Mouse (Mus musculus) MEL (cell line): ENCODE measurements around the gene Nxpe5. TPM values are rescaled to one million over a fixed set of nuclear protein-coding genes. Genes with fewer than 3 reads are reported as not detected.

Source experiments
- DNase-seq: peaks from one replicate; pipeline ENCODE4 v3.0.0; 2011; ENCODE audit warnings: low read depth, low spot score
- H3K27ac ChIP-seq: 2 replicates; pipeline ENCODE4 v1.5.1; 2012; ENCODE audit warnings: low read depth, mild to moderate bottlenecking, control low read depth, low read length, moderate library complexity; ENCODE audit not compliant: control insufficient read depth
- H3K27me3 ChIP-seq, 2 experiments: fragments of 150-350 bp in 1 of 2; sonication (generic) in 1 of 2; 2 replicates each; pipeline ENCODE4 v1.6.1; 2012; ENCODE audit warnings: low read length in 2 of 2, mild to moderate bottlenecking in 2 of 2, improper control_type of control experiment in 1 of 2, moderate library complexity in 1 of 2; ENCODE audit not compliant: insufficient read depth in 2 of 2, control insufficient read depth in 1 of 2
- H3K36me3 ChIP-seq, 2 experiments: 2 replicates each; pipeline ENCODE4 v1.6.1; 2012 to 2014; ENCODE audit warnings: low read length in 2 of 2, improper control_type of control experiment in 1 of 2, inconsistent platforms in 1 of 2, mild to moderate bottlenecking in 1 of 2; ENCODE audit not compliant: insufficient read depth in 2 of 2, control insufficient read depth in 1 of 2
- H3K4me1 ChIP-seq, 2 experiments: fragments of 150-350 bp in 1 of 2; sonication (generic) in 1 of 2; 2 replicates each; pipeline ENCODE4 v1.6.1; 2012; ENCODE audit warnings: low read length in 2 of 2, improper control_type of control experiment in 1 of 2, mild to moderate bottlenecking in 1 of 2; ENCODE audit not compliant: insufficient read depth in 2 of 2, control insufficient read depth in 1 of 2
- H3K4me3 ChIP-seq, 2 experiments: fragments of 150-350 bp in 1 of 2; sonication (generic) in 1 of 2; 2 replicates each; pipeline ENCODE4 v1.5.1; 2012; ENCODE audit warnings: low read depth in 2 of 2, low read length in 2 of 2, mild to moderate bottlenecking in 2 of 2, moderate library complexity in 2 of 2, control low read depth in 1 of 2, improper control_type of control experiment in 1 of 2; ENCODE audit not compliant: control insufficient read depth in 1 of 2, insufficient read depth in 1 of 2
- H3K79me2 ChIP-seq: 2 replicates; pipeline ENCODE4 v1.6.1; 2012; ENCODE audit warnings: mild to moderate bottlenecking, low read length, moderate library complexity; ENCODE audit not compliant: control insufficient read depth, poor library complexity, insufficient read depth
- H3K9ac ChIP-seq: 2 replicates; pipeline ENCODE4 v1.6.1; 2012; ENCODE audit warnings: low read depth, mild to moderate bottlenecking, control low read depth, low read length, moderate library complexity; ENCODE audit not compliant: control insufficient read depth, poor library complexity, severe bottlenecking
- H3K9me3 ChIP-seq: fragments of 150-350 bp; sonication (generic); replicated peaks from 2 replicates; pipeline ENCODE4 v1.6.1; 2012; ENCODE audit warnings: mild to moderate bottlenecking, low read length, improper control_type of control experiment, moderate library complexity; ENCODE audit not compliant: insufficient read depth
- CHD1 ChIP-seq: IDR thresholded peaks from 2 replicates; pipeline ENCODE4 v1.6.1; 2012; ENCODE audit warnings: low read depth, mild to moderate bottlenecking, inconsistent platforms, low read length, improper control_type of control experiment
- CHD2 ChIP-seq: IDR thresholded peaks from 2 replicates; pipeline ENCODE4 v1.6.1; 2011; ENCODE audit warnings: low read length, improper control_type of control experiment
- CTCF ChIP-seq, 3 experiments: IDR thresholded peaks in 2 of 3; conservative IDR thresholded peaks in 1 of 3; 2 replicates each; pipeline ENCODE4 v1.5.1; 2011 to 2012; ENCODE audit warnings: low read length in 3 of 3, low read depth in 2 of 3, mild to moderate bottlenecking in 2 of 3, improper control_type of control experiment in 1 of 3, inconsistent platforms in 1 of 3, mixed read lengths in 1 of 3, moderate library complexity in 1 of 3; ENCODE audit not compliant: control insufficient read depth in 1 of 3, insufficient read depth in 1 of 3, poor library complexity in 1 of 3, severe bottlenecking in 1 of 3
- EP300 ChIP-seq, 2 experiments: IDR thresholded peaks; 2 replicates each; pipeline ENCODE4 v1.6.1; 2011; ENCODE audit warnings: improper control_type of control experiment in 2 of 2, low read length in 2 of 2, low read depth in 1 of 2, mild to moderate bottlenecking in 1 of 2
- ETS1 ChIP-seq: IDR thresholded peaks from 2 replicates; pipeline ENCODE4 v1.6.1; 2012; ENCODE audit warnings: low read depth, mild to moderate bottlenecking, inconsistent platforms, low read length, improper control_type of control experiment, moderate library complexity
- JUND ChIP-seq: IDR thresholded peaks from 2 replicates; pipeline ENCODE4 v1.6.1; 2011; ENCODE audit warnings: low read depth, mild to moderate bottlenecking, improper control_type of control experiment, low read length
- KAT2A ChIP-seq: conservative IDR thresholded peaks from 2 replicates; pipeline ENCODE4 v1.6.1; 2012; ENCODE audit warnings: low read depth, low read length, improper control_type of control experiment, inconsistent platforms
- MAFK ChIP-seq: IDR thresholded peaks from 2 replicates; pipeline ENCODE4 v1.6.1; 2011; ENCODE audit warnings: low read depth, mild to moderate bottlenecking, low read length, improper control_type of control experiment, borderline replicate concordance
- MAX ChIP-seq: IDR thresholded peaks from 2 replicates; pipeline ENCODE4 v1.6.1; 2011; ENCODE audit warnings: low read length, improper control_type of control experiment
- MAZ ChIP-seq: IDR thresholded peaks from 2 replicates; pipeline ENCODE4 v1.6.1; 2012; ENCODE audit warnings: low read depth, mild to moderate bottlenecking, inconsistent platforms, low read length, improper control_type of control experiment
- MEF2A ChIP-seq: IDR thresholded peaks from 2 replicates; pipeline ENCODE4 v1.6.1; 2014; ENCODE audit warnings: low read depth, mild to moderate bottlenecking, inconsistent platforms, low read length, improper control_type of control experiment; ENCODE audit not compliant: poor library complexity, insufficient replicate concordance, severe bottlenecking; ENCODE audit errors: extremely low read depth
- POLR2A ChIP-seq, 2 experiments: IDR thresholded peaks; 2 replicates each; pipeline ENCODE4 v1.6.1; 2011 to 2012; ENCODE audit warnings: low read length in 2 of 2, mild to moderate bottlenecking in 2 of 2, control low read depth in 1 of 2, improper control_type of control experiment in 1 of 2, low read depth in 1 of 2, moderate library complexity in 1 of 2; ENCODE audit not compliant: control insufficient read depth in 1 of 2, insufficient read depth in 1 of 2, poor library complexity in 1 of 2
- POLR2AphosphoS2 ChIP-seq: IDR thresholded peaks from 2 replicates; pipeline ENCODE4 v1.6.1; 2011; ENCODE audit warnings: low read length, improper control_type of control experiment
- RAD21 ChIP-seq: IDR thresholded peaks from 2 replicates; pipeline ENCODE4 v1.6.1; 2011; ENCODE audit warnings: mild to moderate bottlenecking, low read depth, low read length, improper control_type of control experiment
- SMC3 ChIP-seq: IDR thresholded peaks from 2 replicates; pipeline ENCODE4 v1.6.1; 2011; ENCODE audit warnings: low read depth, low read length, improper control_type of control experiment
- USF2 ChIP-seq, 2 experiments: IDR thresholded peaks; 2 replicates each; pipeline ENCODE4 v1.6.1; 2011 to 2012; ENCODE audit warnings: improper control_type of control experiment in 2 of 2, low read length in 2 of 2, borderline replicate concordance in 1 of 2, inconsistent platforms in 1 of 2, low read depth in 1 of 2, mild to moderate bottlenecking in 1 of 2; ENCODE audit not compliant: insufficient read depth in 1 of 2
- ZC3H11A ChIP-seq: IDR thresholded peaks from 2 replicates; pipeline ENCODE4 v1.6.1; 2012; ENCODE audit warnings: low read depth, mild to moderate bottlenecking, inconsistent platforms, low read length, improper control_type of control experiment
- polyA plus RNA-seq, 2 experiments: library from polyadenylated mRNA; stranded (reverse) in 1 of 2; unstranded in 1 of 2; fragments of >175 nt in 1 of 2; fragments of >200 nt in 1 of 2; gene quantifications; 2 replicates each; pipeline versions ENCODE4 v1.2.1 to v1.2.4; 2012; ENCODE audit warnings: low replicate concordance in 2 of 2, low read depth in 1 of 2; ENCODE audit not compliant: insufficient read length in 2 of 2, insufficient read depth in 1 of 2, missing spikeins in 1 of 2
- total RNA-seq: library from RNA; depleted of rRNA; stranded (reverse); fragments of 300-350 nt; gene quantifications from 2 replicates; pipeline ENCODE4 v1.2.3, GENCODE M21; 2012

Nxpe5 gene
- total and polyA plus RNA-seq, 3 experiments = not detected

DNA sequence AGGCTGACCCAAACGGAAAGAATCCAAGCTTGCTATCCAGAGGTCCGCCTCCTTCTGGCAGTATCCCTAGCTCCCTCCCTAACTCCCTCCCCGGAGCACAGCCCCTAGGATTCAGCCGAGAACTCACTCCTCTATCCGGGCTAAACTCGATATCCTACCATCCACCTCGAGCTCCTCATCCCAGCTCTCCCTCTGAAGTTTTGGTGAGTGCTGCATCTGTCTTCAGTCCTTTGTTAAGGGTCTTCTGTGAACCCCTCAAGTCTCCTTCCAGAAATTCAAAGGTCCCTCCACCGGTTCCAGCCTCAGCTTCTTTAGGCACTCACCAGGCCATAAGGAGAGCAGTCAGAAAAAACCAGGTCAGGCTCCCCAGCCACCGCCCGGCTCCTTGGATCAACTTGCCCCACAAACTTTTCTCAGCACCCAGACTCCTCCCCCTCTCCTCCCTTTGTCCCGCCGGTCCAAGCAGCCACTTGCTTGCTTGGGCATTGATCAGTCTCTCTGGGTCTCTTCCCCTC is 46.8 kb downstream of the Nxpe5 start, which contains the start of gene Gal3st4:
Gene Gal3st4 (minus strand): TSS at position 432 of the 515 bp plus-strand sequence.
- Histone ChIP-seq H3K27ac (no peak within 1 kb of the TSS), H3K27me3 (no peaks in the 10 kb centered on the region; a peak in 2 of 4 replicates), H3K9ac (no peak within 1 kb of the TSS), H3K9me3 (no peaks in the 10 kb centered on the region), H3K36me3 (no peaks in the 10 kb centered on the region), H3K4me1 (no peaks in the 10 kb centered on the region), H3K79me2 (no peaks in the 10 kb centered on the region), H3K4me3 (no peak within 1 kb of the TSS)
- TF ChIP-seq CTCF (IDR thresholded peaks at IDR 0.05 in 2 of 3, conservative IDR thresholded peaks at IDR 0.05 in 1 of 3; ENCODE audit: control insufficient read depth in 1 of 3, insufficient read depth in 1 of 3, low read depth in 2 of 3, low read length in 3 of 3, poor library complexity in 1 of 3, severe bottlenecking in 1 of 3) (no peak), CHD1 (no peak), MEF2A (no peak)
- no peak for DNase-seq

DNA sequence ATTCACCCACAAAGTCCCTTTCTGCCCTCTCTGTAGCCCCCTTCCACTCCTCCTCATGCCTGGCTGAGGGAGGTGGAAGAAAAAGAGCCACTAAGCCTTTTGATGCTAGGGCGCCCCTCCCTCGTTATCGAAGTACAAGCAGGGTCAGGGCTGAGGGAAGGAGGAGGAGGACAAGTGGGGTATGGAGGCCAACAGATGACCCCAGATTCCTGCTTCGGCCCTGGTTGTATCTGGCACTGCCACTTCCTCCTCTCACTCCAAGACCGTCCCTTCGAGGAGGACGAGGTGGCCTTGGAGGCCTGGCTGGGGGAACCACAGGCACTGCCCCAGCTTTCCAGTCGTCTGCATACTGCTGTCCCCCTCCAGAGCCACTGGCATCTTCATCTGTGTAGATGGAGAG is 48.5 kb downstream of the Nxpe5 start:
- Histone ChIP-seq H3K9me3 (no peaks in the 10 kb centered on the region), H3K27ac (no peak overlapping the region), H3K27me3 (no peaks in the 10 kb centered on the region; a peak in 2 of 4 replicates), H3K9ac (no peak overlapping the region), H3K36me3 (no peaks in the 10 kb centered on the region), H3K4me3 (no peak overlapping the region), H3K4me1 (no peaks in the 10 kb centered on the region), H3K79me2 (no peaks in the 10 kb centered on the region)
- DNase-seq = no peak
- TF ChIP-seq USF2 (IDR thresholded peaks at IDR 0.05; ENCODE audit: borderline replicate concordance in 1 of 2, insufficient read depth in 1 of 2, low read depth in 1 of 2, low read length in 2 of 2) (no peak), ZC3H11A (no peak), ETS1 (no peak), POLR2AphosphoS2 (no peak), POLR2A (IDR thresholded peaks at IDR 0.05; ENCODE audit: control insufficient read depth in 1 of 2, insufficient read depth in 1 of 2, low read depth in 1 of 2, low read length in 2 of 2, poor library complexity in 1 of 2) (no peak), EP300 (IDR thresholded peaks at IDR 0.05; ENCODE audit: low read depth in 1 of 2, low read length in 2 of 2) (no peak), RAD21 (no peak), JUND (no peak)

DNA sequence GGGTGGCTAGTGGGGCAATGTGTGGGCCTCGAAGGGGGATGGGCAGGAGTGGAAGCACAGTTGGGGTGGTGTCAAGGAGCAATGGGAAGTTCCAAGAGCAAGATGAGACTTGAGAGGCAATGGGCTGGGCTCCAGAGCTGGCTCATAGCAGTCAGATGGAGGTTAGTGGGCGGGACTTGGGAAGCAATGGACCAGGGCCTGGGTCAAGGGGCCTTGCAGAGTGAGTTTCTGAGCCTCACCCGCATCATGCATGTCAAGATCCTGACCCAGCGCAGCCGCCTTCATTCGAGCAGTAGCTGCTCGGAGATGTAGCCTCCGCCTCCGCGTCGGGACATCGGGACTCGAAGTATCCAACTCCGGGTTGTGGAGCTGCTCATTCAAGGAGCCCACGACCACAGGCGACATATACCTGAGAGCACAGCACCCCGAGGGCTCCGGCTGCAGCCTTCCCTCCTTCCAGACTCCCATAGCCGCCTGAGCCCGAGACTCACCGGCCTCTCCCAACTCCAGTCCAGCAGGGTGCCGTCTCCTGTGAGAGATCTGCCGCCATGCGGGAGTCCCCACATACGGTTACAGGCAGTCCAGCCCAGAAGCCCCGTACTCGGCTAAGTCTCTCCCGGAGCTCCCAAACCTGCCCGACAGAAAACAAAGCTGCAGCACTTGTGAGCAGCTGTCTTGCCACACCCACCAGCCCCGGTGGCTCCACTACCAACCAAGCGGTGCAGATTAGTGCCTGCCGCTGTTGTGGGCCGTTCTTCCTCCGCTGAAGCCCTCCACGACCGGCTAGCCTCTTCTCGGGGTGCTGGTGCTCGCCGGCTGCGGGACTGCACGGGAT is 49.7 kb downstream of the Nxpe5 start:
- no peaks in the 10 kb centered on the region for H3K36me3 ChIP-seq
- TF ChIP-seq CHD2 (no peak), MAX (no peak), MAFK (no peak), USF2 (IDR thresholded peaks at IDR 0.05; ENCODE audit: borderline replicate concordance in 1 of 2, insufficient read depth in 1 of 2, low read depth in 1 of 2, low read length in 2 of 2) (no peak), SMC3 (no peak), KAT2A (no peak), RAD21 (no peak), MAZ (no peak), CHD1 (no peak), POLR2AphosphoS2 (no peak)
- no peak overlapping the region for H3K27ac ChIP-seq
- H3K4me3 ChIP-seq = no peak overlapping the region
- H3K9ac ChIP-seq = no peak overlapping the region
- no peaks in the 10 kb centered on the region for H3K4me1 ChIP-seq
- H3K9me3 ChIP-seq = no peaks in the 10 kb centered on the region
- H3K79me2 ChIP-seq = no peaks in the 10 kb centered on the region
- H3K27me3 ChIP-seq = no peaks in the 10 kb centered on the region; a peak in 2 of 4 replicates
- no peak for DNase-seq
